Mouse (Mus musculus) CD4-positive, CD25-positive, alpha-beta regulatory T cell, adult 2 months (primary cell): Measurements from ENCODE around the gene Aamdc.

ENCODE experiments used
- DNase-seq: peaks from one replicate; pipeline ENCODE4 v3.0.0-alpha.2; 2012; ENCODE audit warnings: low read depth, low spot score

The Aamdc gene

GRCm38 (mm10) chr7:97579067-97579975 is at the start of gene Aamdc, which contains the start of gene Rsf1:
TSS of gene Aamdc (minus strand) at chr7:97579497.
TSS of gene Rsf1 (plus strand) at chr7:97579889.
- peak; percentile 97 for DNase-seq

GRCm38 (mm10) chr7:97623402-97623801 is 44.1 kb upstream of the Aamdc start:
- no peak for DNase-seq

- DNase-seq: no peak
Measured at GRCm38 (mm10) chr7:97622676-97623075, 43.4 kb upstream of the Aamdc start.

DNA sequence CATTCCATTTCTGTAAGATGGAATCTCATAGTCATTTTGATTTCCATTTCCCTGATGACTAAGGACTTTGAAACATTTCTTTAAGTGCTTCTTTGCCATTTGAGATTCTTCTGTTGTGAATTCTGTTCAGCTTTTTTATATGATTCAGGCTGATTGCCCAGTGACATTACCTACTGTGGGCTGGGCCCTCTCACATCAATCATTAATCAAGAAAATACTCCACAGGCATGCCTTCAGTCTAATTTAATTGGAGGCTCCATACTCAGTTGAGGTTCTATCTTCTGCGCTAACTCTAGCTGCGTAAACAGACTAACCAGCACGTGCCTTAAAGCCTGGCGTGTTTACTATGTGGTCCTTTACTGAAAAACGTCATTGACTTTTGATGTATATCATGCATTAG is 42.0 kb upstream of the Aamdc start:
- DNase-seq: no peak

GRCm38 (mm10) chr7:97598548-97598947 is 19.3 kb upstream of the Aamdc start:
- DNase-seq: peak; percentile 46

- no peak for DNase-seq
Measured at GRCm38 (mm10) chr7:97593535-97593934, 14.2 kb upstream of the Aamdc start.

- no peak for DNase-seq
Measured at GRCm38 (mm10) chr7:97592396-97592795, 13.1 kb upstream of the Aamdc start.

- DNase-seq: no peak
Measured at GRCm38 (mm10) chr7:97591336-97591735, 12.0 kb upstream of the Aamdc start.

DNA sequence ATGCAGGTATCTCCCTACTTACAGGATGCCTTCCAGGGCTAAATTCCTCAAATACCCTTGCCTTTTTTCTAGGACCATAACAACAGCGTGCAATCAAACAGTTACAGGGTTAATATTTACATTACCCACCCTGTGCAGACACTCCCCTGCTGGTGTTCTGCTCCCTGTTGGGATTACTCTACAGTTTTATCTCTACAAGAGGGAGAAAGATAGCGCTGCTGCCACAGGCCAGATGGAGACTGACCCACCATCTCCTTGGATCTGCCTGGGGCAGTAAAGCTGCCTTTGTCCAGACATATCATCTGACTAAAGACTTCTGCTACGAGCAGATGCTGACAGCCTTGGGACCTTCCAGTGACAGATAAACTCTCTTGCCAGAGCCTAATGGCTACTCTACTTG is 11.2 kb upstream of the Aamdc start:
- DNase-seq: no peak

DNA sequence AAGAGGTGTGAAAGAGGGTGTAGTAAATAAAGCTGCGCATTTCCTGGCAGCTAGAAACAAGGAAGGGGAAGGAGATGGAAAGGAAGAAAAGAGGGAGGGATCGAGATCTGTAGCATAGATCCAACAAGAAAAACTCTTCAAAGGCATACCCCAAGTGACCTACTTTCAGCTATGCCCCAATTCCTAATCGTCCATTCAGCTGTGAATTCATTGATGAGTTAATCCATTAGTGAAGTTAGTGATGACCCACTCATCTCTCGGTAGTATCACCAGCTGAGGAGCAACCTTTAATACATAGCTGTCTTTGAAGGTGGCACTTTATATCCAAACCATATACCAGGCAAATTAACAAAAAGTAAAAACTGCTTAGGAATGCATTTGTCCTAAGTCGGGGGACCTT is 9.2 kb upstream of the Aamdc start:
- no peak for DNase-seq

- DNase-seq: peak; percentile 93
Measured at GRCm38 (mm10) chr7:97580843-97581214, 1.5 kb upstream of the Aamdc start.

DNA sequence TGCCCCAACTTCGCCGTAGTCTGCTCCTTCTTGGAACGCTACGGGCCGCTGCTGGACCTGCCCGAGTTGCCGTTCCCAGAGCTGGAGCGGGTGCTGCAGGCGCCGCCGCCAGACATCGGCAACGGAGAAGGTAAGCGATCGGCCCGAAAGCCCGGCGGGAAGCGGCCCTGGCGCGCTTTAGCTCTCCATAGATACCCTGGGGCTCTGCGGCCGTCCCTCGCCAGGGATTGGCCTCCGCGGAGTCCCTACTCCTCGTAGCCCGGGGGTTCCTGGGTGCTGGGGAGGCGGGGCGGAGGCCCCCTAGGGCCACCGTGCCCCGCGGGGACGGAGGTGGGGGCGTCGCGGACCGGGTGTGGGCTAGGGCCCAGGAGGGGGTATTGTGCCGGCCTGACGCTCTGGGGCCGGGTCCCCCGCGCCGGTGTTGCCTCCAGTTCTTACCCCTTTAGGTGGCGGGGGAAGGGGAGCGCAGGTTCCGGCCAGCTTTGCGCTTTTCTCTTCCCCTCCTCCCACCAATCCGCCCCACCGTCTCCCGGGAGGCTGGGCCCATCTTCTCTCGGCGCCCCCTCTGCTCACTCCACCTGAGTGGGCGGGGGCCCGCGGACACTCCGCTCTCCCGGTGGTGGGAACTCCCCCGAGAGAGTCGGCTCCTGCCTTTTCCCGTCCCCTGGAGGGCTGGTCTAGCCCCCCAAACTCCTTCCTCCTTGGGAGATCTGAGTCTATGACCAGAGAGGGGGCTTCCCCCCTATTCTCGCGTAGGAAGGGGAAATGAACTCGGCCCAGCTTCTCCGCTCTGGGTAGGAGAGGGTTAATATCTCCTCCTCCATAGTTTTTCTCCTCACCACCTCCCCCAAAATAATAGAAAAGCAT is 912 bp upstream of the Aamdc start:
- peak; percentile 65 for DNase-seq

- peak; percentile 44 for DNase-seq
Measured at GRCm38 (mm10) chr7:97578361-97579066, 783 bp downstream of the Aamdc start.

DNA sequence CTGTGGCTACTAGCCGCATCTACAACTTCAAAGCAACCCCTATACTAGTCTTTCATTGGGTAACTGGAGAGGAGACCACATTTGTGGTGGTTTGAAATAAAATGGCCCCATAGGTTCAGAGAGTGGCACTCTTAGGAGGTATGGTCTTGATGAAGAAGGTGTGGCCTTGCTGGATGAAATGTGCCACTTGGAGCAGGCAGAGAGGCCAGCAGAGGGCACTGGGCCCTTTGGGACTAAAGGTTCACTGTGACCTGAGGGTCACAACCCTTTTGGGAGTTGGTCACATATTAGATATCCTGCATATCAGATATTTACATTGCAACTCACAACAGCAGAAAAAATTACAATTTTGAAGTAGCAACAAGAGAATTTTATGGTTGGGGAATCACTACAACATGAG is 8.9 kb downstream of the Aamdc start:
- peak; percentile 34 for DNase-seq

- DNase-seq: no peak
Measured at GRCm38 (mm10) chr7:97569372-97569771, 9.9 kb downstream of the Aamdc start.

DNA sequence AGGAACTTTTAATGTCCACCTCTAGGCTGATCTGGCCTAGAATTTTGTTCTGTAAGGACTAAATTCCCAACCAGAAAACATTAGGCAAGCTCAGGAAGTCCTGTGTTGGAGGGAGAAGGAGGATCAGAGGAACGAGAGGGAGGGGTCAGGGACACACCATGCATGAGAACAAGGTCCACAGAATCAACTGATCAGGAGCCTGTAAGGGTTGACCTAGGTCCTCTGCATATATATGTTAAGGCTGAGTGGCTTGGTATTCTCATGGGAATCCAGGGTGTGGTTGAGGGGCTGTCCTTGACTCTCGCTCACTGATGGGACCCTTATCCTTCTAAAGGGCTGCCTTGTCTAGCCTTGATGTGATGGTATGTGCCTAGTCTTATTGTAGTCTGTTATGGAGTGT is 15.7 kb downstream of the Aamdc start:
- no peak for DNase-seq

DNA sequence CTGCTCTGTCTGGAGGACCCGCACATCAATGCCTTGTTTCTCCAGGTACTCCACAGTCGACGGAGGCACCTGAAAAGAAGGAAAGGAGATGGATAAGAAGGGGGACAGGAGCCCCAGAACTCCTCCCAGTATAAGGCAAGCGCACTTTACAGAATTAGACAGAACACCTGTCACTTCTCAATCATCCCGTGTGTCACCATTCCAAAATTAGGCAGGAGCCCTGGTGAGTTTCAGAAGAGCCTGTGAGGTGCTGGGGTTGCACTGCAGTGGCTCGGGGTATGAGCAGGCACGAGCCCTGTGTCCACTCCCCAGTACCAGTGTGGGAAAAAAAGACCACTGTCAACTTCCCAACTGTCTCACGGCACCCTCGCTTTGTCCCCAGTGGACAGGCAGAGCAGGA is 28.6 kb downstream of the Aamdc start:
- no peak for DNase-seq

- DNase-seq: no peak
Measured at GRCm38 (mm10) chr7:97549301-97549700, 30.0 kb downstream of the Aamdc start.

GRCm38 (mm10) chr7:97546462-97546861 is 32.8 kb downstream of the Aamdc start:
- DNase-seq: no peak

DNA sequence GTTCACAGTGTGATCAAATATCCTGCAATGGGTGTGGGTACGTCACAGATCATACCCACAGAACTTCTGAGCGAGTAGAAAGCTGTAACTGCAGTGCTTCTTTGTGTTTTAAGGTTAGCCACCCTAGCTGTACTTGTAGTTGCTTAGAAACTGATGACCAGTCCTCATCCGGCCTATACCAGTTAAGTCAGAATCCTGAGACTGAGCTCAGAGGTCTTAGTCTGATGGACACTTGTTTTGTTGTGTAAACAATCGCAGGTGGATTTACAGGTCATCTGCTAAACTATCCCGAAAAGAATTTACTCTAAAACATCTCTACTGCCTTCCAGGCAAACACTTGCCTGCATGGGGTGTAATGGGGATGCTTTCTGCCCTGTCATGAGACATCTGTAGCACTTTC is 42.7 kb downstream of the Aamdc start:
- DNase-seq: no peak

DNA sequence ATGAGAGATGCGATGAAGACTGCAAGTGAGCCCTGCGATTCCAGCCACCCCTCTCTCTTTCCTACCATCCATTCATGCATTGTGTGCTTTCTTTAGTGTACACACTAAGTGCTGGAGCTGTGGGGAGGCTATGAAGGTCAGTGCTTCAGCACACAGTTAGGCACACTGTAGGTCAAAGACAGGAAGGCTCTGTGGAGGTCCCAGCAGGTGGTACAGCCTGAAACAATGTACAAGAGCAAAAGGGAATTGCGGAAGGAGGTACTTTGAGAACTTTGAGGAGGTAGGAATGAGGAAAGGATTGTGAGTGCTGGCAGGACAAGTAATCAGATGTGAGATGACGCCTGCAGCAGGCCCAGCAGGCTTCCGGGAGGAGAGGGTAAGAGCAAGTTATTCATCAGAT is 43.8 kb downstream of the Aamdc start:
- DNase-seq: no peak

DNA sequence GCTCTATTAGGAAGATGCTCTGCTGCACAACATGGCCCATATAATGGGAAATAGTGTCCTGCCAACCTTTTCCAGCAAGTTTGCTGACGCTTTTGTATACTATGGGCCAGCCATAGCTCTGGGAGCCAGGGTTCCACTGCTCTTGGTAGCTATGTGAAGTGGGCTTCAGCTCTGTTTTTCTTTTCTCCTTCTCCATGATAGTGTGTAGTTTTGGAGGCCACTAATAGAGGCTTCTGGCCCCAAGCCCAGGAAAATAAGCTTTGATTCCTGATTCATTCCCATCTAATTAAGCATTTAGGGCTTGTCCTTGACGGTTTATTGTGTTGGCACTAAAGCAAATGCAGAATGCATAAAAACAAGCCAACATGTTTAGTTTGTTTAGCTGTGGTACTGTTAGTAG is 59.4 kb downstream of the Aamdc start:
- DNase-seq: no peak
